Mouse (Mus musculus) neural tube, embryonic 11.5 days (tissue): ENCODE results near the gene Adgrg6. TPM values are rescaled to one million over a fixed set of nuclear protein-coding genes. Genes with fewer than 3 reads are reported as not detected.

Experiments used
- ATAC-seq: fragments of 200-750 bp; cut with Nextera tagmentation; 2 replicates; pipeline ENCODE4 v1.8.0; 2017; ENCODE audit warnings: moderate number of reproducible peaks, mild to moderate bottlenecking, moderate TSS enrichment, moderate library complexity; ENCODE audit not compliant: insufficient read depth, low FRiP score, low TSS enrichment
- DNase-seq: peaks from one replicate; pipeline ENCODE4 v3.0.0-alpha.2; 2015; ENCODE audit warnings: low spot score
- H3K27ac ChIP-seq: fragments of 300-500 bp; sonication (generic); 2 replicates; pipeline ENCODE4 v1.5.1; 2014; ENCODE audit warnings: low read depth, mild to moderate bottlenecking, low read length
- H3K27me3 ChIP-seq: fragments of 300-500 bp; sonication (generic); 2 replicates; pipeline ENCODE4 v1.6.1; 2014; ENCODE audit warnings: mild to moderate bottlenecking, low read length, mixed read lengths; ENCODE audit not compliant: control insufficient read depth, insufficient read depth
- H3K36me3 ChIP-seq: fragments of 300-500 bp; sonication (generic); 2 replicates; pipeline ENCODE4 v1.6.1; 2014; ENCODE audit warnings: mild to moderate bottlenecking, low read length, moderate library complexity, mixed read lengths; ENCODE audit not compliant: control insufficient read depth, insufficient read depth
- H3K4me1 ChIP-seq: fragments of 300-500 bp; sonication (generic); 2 replicates; pipeline ENCODE4 v1.6.1; 2014; ENCODE audit warnings: low read length, mixed read lengths; ENCODE audit not compliant: control insufficient read depth, insufficient read depth
- H3K4me2 ChIP-seq: fragments of 300-500 bp; sonication (generic); 2 replicates; pipeline ENCODE4 v1.6.1; 2014; ENCODE audit warnings: low read depth, mild to moderate bottlenecking, moderate library complexity
- H3K4me3 ChIP-seq: fragments of 300-500 bp; sonication (generic); 2 replicates; pipeline ENCODE4 v1.5.1; 2014; ENCODE audit warnings: low read depth, low read length
- H3K9ac ChIP-seq: fragments of 300-500 bp; sonication (generic); 2 replicates; pipeline ENCODE4 v1.6.1; 2014; ENCODE audit warnings: mild to moderate bottlenecking, low read length
- H3K9me3 ChIP-seq: fragments of 300-500 bp; sonication (generic); 2 replicates; pipeline ENCODE4 v1.6.1; 2016; ENCODE audit warnings: low read length; ENCODE audit not compliant: control insufficient read depth
- WGBS: fragments of 180-500 bp; shearing (Covaris S2); extraction: QIAGEN DNeasy Blood & Tissue Kit; methylation state at CpG from one replicate; pipeline ENCODE4 v1.1.7; 2014; 5-methylcytosine and 5-hydroxymethylcytosine counted together
- polyA plus RNA-seq: library from polyadenylated mRNA; unstranded; fragments of >200 nt; fragmentation: Nextera tagmentation; extraction: Ambion mirVana; gene quantifications from 2 replicates; pipeline ENCODE4 v1.2.1, GENCODE M21; 2014

Adgrg6 gene
- polyA plus RNA-seq, 1 experiment from 2014 or later: 6.2 TPM

GRCm38 (mm10) chr10:14391025-14391639, 154.3 kb downstream of the Adgrg6 start:
- ATAC-seq: peak; percentile 92
- WGBS: 13% methylated on average over 11 of the region's 11 CpGs
- H3K9me3 ChIP-seq: no peaks in the 10 kb centered on the region

GRCm38 (mm10) chr10:14385574-14385973, 159.9 kb downstream of the Adgrg6 start:
- ATAC-seq: no peak
- no peaks in the 10 kb centered on the region for H3K27me3 ChIP-seq
- 77% methylated on average over 5 of the region's 5 CpGs for WGBS
- no peak overlapping the region for H3K4me2 ChIP-seq
- H3K4me3 ChIP-seq: no peak overlapping the region
- no peak overlapping the region for H3K9ac ChIP-seq
- no peaks in the 10 kb centered on the region for H3K4me1 ChIP-seq
- H3K9me3 ChIP-seq: no peaks in the 10 kb centered on the region
- H3K27ac ChIP-seq: no peak overlapping the region
- H3K36me3 ChIP-seq: no peaks in the 10 kb centered on the region
- no peak for DNase-seq

More at GRCm38 (mm10) chr10:14391025-14391639, 154.3 kb downstream of the Adgrg6 start:
- no peak overlapping the region for H3K27ac ChIP-seq
- no peak overlapping the region for H3K4me2 ChIP-seq
- no peak overlapping the region for H3K9ac ChIP-seq
- peak; percentile 64 for DNase-seq
- no peaks in the 10 kb centered on the region for H3K36me3 ChIP-seq
- no peaks in the 10 kb centered on the region for H3K27me3 ChIP-seq
- no peak overlapping the region for H3K4me3 ChIP-seq
- H3K4me1 ChIP-seq: no peaks in the 10 kb centered on the region

- Histone ChIP-seq H3K4me2 (no peak overlapping the region), H3K9me3 (no peaks in the 10 kb centered on the region), H3K36me3 (no peaks in the 10 kb centered on the region), H3K4me1 (no peaks in the 10 kb centered on the region), H3K9ac (no peak overlapping the region), H3K27me3 (no peaks in the 10 kb centered on the region), H3K27ac (no peak overlapping the region), H3K4me3 (no peak overlapping the region)
- no peak for ATAC-seq
- DNase-seq: no peak
- 79% methylated on average over 1 of the region's 1 CpGs for WGBS
These were observed 180.3 kb downstream of the Adgrg6 start for GRCm38 (mm10) chr10:14365065-14365589.

GRCm38 (mm10) chr10:14363226-14363625, 182.2 kb downstream of the Adgrg6 start:
- Histone ChIP-seq H3K27ac (no peak overlapping the region), H3K4me2 (no peak overlapping the region), H3K4me3 (no peak overlapping the region), H3K4me1 (no peaks in the 10 kb centered on the region), H3K9me3 (no peaks in the 10 kb centered on the region), H3K9ac (no peak overlapping the region), H3K36me3 (no peaks in the 10 kb centered on the region), H3K27me3 (no peaks in the 10 kb centered on the region)
- DNase-seq: no peak
- no peak for ATAC-seq
- WGBS: 96% methylated on average over 2 of the region's 2 CpGs

GRCm38 (mm10) chr10:14358271-14358670, 187.2 kb downstream of the Adgrg6 start:
- no peaks in the 10 kb centered on the region for H3K27me3 ChIP-seq
- ATAC-seq: peak; percentile 41; the same call in 1 of the 2 replicates

More at GRCm38 (mm10) chr10:14358271-14358670, 187.2 kb downstream of the Adgrg6 start:
- Histone ChIP-seq H3K4me3 (no peak overlapping the region), H3K4me2 (no peak overlapping the region), H3K9me3 (no peaks in the 10 kb centered on the region), H3K27ac (no peak overlapping the region), H3K36me3 (no peaks in the 10 kb centered on the region), H3K4me1 (no peaks in the 10 kb centered on the region), H3K9ac (no peak overlapping the region)
- WGBS: 80% methylated on average over 3 of the region's 3 CpGs
- DNase-seq: no peak

Other genes starting within 250 kb of the Adgrg6 start
- gene Vta1, start 159.9 kb upstream of the Adgrg6 start, polyA plus RNA-seq: 212 and 214 TPM in 2 replicates
- 0.52 and 1.3 TPM in 2 replicates for gene Nmbr, start 159.9 kb upstream of the Adgrg6 start, polyA plus RNA-seq
- not detected in 2 replicates for gene Gje1, start 172.6 kb upstream of the Adgrg6 start, polyA plus RNA-seq